Mouse (Mus musculus) mammary gland, adult 2 months (tissue): ENCODE data around the gene Wdr47. TPM values are rescaled to one million over a fixed set of nuclear protein-coding genes. Genes with fewer than 3 reads are reported as not detected.

ENCODE experiments used
- polyA plus RNA-seq: library from polyadenylated mRNA; depleted of rRNA; stranded (reverse); fragments of >200 nt; gene quantifications from 2 replicates; pipeline ENCODE4 v1.2.3, GENCODE M21; 2012; ENCODE audit warnings: low replicate concordance; rRNA removed

Gene Wdr47
- polyA plus RNA-seq: 3.8 and 6.9 TPM in 2 replicates

GRCm38 (mm10) chr3:108590786-108591529, at the start of gene Wdr47:
Gene Wdr47 (plus strand): TSS chr3:108591279.

GRCm38 (mm10) chr3:108562133-108562730, 28.8 kb upstream of the Wdr47 start, which contains the start of gene Tmem167b:
Gene Tmem167b (minus strand): TSS chr3:108562466.

GRCm38 (mm10) chr3:108571443-108572294, 19.4 kb upstream of the Wdr47 start, which contains the start of gene Taf13:
Gene Taf13 (plus strand): TSS chr3:108571698.

GRCm38 (mm10) chr3:108653710-108654379, 62.8 kb downstream of the Wdr47 start, which contains the start of gene Clcc1:
Gene Clcc1 (plus strand): TSS chr3:108653913.

Other genes starting within 250 kb of the Wdr47 start
- not detected in 2 replicates for gene Mybphl, start 226.4 kb upstream of the Wdr47 start, polyA plus RNA-seq
- 4.8 and 6.7 TPM in 2 replicates for gene Psrc1, start 207.4 kb upstream of the Wdr47 start, polyA plus RNA-seq
- 32.1 and 57.6 TPM in 2 replicates for gene Celsr2, start 175.7 kb upstream of the Wdr47 start, polyA plus RNA-seq
- gene Sars, start 146.1 kb upstream of the Wdr47 start, polyA plus RNA-seq: 36.3 and 38.8 TPM in 2 replicates
- gene 1700013F07Rik, start 57.1 kb upstream of the Wdr47 start, polyA plus RNA-seq: 0.20 and 0.23 TPM in 2 replicates
- 1.6 and 1.7 TPM in 2 replicates for gene 5330417C22Rik, start 54.7 kb upstream of the Wdr47 start, polyA plus RNA-seq
- gene Tmem167b, start 28.8 kb upstream of the Wdr47 start, polyA plus RNA-seq: 3.1 and 5.6 TPM in 2 replicates
- gene Taf13, start 19.6 kb upstream of the Wdr47 start, polyA plus RNA-seq: 1.2 and 5.0 TPM in 2 replicates
- 22.4 and 32.1 TPM in 2 replicates for gene Clcc1, start 62.6 kb downstream of the Wdr47 start, polyA plus RNA-seq
- 2.8 and 4.0 TPM in 2 replicates for gene Gpsm2, start 131.0 kb downstream of the Wdr47 start, polyA plus RNA-seq
- gene Aknad1, start 148.4 kb downstream of the Wdr47 start, polyA plus RNA-seq: 0.10 and 0.36 TPM in 2 replicates
- gene Stxbp3, start 249.2 kb downstream of the Wdr47 start, polyA plus RNA-seq: 5.3 and 14.7 TPM in 2 replicates